Mouse (Mus musculus) left cerebral cortex, adult 9 months (tissue): ENCODE measurements around the gene Epm2aip1.
A peak's percentile ranks its signal among the peaks of the same experiment; 100 is the strongest.

Experiments
- DNase-seq, 2 experiments: peaks; one replicate each; pipeline ENCODE4 v3.0.0; 2022; ENCODE audit warnings: low spot score in 2 of 2

The Epm2aip1 gene

DNA sequence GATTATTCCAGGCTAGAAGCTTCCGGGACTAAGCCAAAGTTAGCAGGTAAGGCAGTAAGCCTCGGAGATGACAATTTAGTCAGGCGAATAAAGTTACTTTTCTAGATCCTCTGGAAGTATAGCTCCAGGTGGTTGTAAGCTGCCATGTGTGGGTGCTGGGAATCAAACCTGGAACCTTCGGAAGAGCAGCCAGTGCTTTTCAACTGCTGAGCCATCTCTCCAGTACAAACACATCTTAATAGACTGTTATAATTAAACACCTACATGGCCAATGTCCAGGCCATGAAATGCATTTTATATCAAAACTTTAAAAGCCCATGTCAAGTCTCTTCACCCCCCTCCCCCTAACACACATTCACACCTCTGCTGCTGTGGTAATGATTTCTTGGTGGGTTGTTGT is 16.2 kb downstream of the Epm2aip1 start:
- no peak for DNase-seq

DNA sequence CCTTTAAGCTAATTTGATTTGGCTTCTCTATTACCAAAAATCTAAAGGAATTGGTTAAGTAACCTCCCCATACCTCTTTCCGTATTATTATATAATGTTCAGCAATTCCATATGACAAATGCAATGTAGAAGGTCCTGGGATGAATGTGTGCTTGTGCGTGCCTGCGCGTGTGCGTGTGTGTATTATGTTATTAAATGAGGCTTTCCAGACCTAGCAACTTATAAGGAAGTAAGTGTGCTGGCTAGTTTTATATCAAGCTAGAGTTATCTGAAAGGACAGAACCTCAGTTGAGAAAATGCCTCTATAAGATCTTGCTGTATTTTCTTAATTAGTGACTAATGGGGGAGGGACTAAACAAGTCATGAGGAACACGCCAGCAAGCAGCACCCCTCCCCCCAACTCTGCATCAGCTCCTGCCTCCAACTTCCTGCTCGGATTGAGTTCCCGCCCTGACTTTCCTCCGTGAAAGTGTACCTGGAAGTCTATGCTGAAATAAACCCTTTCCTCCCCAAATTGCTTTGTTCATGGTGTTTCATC is 17.6 kb downstream of the Epm2aip1 start:
- DNase-seq = no peak

DNA sequence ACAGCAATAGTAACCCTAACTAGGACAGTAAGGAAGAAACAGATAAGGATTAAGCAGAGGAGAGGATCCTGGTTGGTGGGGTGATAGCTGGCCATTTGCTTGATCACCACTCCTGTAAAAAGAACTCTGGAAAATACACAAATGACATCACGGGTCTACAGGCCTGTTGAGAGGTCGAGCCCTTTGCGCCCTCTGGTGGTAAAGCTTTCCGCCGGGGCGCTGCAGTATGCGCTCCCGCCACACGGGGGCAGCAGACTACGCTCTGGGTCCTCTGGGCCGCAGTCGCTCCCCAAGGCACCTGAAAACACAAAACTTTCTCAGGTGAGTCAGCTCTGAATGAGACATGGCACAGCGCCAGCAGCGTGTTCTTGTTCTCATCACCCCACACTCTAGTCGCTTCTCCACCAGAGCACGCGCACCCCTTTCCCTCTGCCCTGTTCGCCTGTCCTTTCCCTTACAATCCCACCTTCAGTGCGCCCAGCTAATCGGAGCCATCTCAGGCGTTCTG is 18.2 kb downstream of the Epm2aip1 start:
- DNase-seq = peak; percentile 83 to 98

DNA sequence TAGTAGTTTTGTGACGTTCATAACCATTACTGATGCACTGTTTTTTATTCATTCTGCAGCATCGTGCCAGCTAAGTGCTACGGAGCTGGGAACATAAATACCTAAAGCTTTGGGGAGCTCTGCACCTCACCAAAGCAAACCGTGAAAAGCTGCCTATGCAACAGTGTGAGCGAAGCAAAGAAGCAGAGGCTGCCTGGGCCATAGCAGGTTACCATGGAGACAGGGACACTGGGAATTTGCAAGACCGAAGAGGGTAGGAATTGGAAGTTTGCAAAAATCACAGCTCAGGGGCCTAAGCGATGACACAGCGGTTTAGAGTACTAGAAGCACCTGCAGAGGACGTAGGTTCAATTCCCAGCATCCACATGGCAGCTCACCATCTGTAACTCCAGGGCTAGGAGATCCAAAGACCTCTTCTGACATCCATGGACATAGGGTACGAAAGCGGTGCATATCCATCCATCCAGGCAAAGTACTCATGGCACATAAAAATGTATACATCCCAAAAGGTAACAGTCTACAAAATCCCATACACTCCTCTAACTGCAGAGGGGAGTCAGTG is 18.9 kb downstream of the Epm2aip1 start:
- DNase-seq = peak in 1 of 2 experiments; percentile 26

DNA sequence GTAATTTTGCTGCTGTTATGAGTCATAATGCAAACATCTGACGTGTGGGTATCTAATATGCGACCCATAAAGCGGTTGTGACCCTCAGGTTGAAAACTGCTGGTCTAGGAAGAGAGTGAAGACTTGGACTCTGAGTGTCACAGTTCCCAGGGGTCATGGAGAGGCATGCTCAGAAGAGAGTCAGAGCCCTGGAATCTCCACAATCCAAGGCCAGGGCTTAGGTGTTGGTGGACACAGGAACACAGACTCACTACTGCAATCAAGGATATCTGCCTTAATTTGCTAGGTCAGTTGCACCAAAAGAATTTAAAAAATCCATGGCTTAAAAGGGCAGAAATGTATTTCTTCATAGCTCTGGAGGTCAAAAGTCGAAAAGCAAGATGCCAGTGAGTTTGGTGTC is 21.5 kb downstream of the Epm2aip1 start:
- no peak for DNase-seq

DNA sequence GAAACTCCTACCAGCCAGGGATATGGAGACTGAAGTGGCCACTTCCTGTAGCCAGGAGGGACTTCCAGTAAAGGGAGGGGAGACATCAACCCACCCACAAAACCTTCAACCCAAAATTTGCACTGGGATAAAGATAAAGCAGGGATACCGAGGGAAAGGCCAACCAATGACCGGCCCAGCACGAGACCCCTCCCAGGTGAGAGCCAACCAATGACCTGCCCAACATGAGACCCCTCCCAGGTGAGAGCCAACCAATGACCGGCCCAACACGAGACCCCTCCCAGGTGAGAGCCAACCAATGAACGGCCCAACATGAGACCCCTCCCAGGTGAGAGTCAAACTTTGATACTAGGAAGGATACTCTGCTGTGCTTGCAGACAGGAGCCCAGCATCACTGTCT is 23.2 kb downstream of the Epm2aip1 start:
- DNase-seq = no peak

DNA sequence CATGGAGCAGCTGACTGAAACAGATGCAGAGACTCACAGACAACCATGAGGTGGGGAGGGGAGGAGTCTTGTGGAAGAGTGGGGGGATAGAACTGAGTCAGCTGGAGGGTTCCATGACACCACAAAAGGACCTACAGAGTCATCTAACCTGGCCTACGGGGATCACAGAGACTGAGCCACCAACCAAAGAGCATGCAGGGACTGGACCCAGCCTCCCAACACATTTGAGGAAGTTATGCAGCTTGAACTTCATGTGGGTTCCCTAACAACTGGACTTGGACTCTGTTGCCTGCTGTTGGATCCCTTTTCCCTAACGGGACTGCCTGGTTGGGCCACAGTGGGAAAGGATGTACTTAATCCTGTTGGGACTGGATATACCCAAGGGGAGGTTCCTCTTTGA is 23.6 kb downstream of the Epm2aip1 start:
- no peak for DNase-seq

DNA sequence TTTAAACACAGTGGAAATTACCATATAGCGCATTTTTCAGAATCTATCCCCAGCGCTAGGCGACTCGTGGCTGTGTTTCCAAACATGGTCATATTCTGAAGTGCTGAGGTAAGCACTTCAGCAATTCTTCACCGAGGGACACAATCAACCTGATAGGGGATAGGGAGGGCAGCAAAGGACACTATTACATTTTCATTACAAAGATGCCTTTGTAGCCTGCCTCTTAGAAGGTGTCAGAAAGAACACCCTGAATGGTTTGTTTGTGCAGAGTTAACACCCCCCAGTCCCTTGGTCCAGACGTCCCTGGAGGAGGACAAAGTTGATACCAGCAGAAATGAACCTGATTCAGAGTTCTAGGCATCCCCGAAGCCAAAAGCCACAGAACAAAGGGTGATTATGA is 24.7 kb downstream of the Epm2aip1 start:
- DNase-seq = no peak

DNA sequence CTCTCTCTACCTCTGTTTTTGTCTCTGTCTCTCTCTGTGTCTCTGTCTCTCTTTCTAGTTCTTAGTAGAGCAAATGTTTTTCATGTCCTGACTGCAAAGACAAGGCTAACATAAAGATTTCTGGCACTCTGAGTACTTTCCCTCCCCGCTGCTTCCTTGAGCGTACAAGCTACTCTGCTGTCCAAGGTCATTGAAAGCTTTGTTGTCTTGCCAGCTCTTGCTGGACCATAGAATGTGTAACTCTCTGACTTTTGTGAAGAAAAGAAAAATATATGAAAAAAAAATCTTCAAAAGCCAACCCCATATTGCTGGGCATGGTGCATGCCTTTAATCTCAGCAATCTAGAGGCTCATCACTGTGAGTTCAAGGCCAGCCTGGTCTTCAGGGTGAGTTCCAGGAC is 26.9 kb downstream of the Epm2aip1 start:
- no peak for DNase-seq

DNA sequence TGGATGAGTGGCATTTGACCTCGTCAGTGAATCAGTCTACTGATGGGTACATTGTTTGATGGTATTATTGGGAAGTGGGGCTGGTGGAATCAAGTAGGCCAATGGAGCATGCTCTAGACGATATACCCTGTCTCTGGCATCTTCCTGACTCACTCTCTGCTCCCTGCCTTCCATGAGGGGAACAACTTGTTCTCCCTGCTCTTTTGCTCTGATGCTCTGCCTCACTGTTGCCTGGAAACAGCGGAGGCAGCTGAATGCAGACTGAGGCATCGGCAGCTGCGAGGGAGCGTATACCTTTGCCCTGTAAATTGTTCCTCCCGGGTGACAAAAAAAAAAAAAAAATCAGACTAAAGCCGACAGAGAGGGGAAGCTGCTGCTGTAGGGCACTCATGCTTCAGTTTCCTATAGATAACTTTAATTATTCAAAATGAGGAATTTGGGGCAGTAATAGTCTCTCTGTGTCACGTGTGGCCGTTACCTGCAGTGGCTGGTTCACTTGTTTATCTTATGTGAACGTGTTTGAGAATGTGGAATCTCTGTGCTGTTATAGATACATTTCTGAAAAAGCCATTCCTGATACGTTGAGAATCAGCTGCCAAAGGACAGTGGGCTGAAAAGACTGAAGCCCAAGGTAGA is 30.6 kb downstream of the Epm2aip1 start:
- DNase-seq = peak in 1 of 2 experiments; percentile 59

DNA sequence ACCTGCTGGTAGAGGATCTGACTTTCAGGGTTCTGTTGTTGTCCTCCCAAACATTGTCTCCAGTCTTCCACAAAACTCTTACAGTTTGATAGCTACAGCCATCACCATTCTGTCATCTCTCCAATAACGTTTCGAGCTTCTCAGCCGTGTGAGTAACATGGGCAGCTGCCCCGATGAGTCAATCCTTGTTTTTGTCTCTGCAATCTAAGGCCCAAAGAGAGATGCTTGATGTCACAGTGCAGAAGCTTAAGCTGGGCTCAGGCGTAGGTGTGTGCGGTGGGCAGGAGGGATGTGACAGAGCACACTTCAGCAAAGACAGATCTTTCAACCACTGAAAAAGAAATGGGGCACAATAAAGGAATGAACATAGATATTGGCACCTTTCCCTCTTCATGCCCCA is 32.3 kb downstream of the Epm2aip1 start:
- peak; percentile 41 to 52 for DNase-seq

DNA sequence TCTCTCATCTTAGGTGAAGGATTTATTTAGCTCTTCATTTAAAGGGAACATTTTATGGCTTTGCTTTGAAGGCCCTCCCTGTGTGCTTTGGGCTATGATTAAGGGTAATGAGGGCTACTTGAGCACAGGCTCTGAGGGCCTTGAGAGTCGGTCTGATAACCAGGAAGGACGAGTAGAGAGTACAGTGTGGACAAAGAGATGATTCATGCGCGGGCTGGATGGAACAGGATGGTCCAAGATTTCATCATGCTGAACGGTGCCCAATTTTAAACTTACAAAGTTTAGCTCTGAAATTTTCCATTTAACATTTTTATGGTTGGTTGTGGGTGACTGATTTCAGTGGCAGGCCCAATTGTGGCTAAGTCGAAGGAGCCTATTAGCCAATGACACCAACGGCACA is 34.4 kb downstream of the Epm2aip1 start:
- DNase-seq = no peak

DNA sequence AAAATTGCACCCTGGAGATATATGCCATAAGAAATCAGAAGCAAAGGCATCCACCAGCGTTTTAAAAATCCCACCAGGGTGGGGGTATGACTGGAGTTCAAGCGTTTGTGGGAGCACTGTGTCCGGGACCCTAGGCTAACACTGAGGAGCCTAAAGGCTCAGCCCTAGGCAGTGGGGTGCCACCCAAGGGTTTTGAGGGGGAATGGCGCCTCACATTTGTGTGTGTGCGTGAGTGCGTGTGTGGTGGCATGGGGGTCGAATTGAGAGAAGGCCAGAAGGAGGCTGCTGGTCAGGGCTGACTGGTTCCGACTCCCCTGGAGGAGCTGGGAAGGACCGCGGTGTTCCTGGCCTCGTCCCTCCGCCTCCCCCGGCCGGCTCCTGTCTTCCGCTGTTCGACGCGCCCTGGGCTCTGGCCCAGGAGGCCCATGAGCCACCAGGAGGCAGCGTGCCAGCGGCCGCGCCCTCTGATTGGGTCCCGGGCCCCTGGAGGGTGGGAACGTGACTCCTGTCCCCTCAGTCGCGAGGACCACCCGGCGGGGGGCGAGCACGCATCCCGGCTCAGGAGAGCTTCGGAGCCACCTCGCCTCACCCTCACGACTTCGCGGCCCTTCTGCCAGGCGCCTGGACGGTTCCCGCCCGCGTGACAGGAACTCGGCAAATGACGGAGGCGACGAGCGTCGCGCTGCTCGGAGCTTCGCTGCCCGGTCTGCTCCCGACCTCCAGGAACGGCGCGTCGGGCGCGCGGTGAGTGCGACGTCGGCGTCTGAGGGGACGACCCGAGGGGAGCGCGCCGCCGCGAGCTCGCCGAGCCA is 39.5 kb downstream of the Epm2aip1 start, which contains the start of gene Trank1:
TSS of gene Trank1 (plus strand) at position 709 of the 812 bp plus-strand sequence.
- DNase-seq = peak in 1 of 2 experiments; percentile 46

DNA sequence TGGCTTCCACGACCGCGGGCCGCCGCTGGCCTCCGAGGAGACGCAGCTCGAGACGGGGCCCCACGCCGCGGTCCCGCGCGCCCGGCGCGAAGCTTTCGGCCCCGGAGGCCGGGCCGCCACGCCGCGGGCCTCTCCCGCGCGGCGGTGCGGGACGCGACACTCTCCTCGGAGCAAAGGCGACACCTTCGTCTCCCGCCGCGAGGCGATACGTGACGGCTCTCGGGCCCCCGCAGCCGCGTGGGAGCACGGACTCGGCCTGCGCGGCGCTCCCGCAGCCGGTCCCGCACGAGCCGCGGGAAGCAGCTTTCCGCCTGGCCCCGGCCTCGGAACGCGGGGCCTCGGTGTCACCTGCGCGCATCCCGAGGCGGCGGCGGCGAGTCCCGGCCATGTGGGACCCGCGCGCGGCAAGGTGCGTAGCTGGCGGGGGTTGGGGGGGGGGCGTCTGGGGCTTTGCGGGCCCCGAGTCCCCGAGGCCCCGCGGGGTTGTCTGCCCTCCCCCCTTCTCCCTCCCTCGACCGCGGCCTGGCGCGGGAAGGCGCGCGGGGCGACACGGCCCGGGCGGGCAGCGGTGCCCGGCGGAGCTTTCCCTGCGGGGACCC is 40.2 kb downstream of the Epm2aip1 start:
- no peak for DNase-seq

DNA sequence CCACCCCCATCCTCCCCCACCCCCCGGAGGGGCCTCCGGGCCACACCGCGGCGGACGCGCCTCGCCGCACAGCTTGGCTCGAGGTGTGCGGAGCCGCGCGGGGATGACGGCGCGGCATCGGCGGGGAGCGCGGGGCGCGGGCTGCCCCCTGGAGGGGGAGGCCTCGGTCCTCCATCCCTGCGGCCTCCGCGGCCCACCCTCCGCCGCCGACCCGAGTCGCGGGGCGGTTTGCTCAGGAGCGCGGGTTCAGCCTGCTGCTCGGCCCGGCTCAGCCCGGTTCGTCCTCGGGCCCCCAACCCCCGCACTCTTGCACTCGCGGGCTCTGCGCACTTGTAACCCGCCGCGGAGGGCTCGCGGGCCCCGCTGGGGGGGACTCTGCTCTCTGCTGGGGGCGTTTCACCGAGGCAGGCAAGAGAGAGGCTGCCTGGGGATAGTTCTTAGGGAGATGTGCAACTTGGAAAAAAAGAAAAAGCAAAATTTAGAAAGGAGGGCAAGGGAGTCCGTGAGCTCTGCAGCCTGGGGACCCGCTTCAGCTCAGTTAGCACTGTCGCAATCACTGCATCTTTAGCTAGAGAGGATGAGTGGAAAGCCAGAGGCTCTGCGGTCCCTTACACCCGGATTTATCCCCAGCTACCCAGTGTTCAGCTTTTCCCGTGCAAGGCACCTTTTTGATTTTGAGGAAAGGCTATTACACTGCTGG is 40.9 kb downstream of the Epm2aip1 start:
- no peak for DNase-seq

DNA sequence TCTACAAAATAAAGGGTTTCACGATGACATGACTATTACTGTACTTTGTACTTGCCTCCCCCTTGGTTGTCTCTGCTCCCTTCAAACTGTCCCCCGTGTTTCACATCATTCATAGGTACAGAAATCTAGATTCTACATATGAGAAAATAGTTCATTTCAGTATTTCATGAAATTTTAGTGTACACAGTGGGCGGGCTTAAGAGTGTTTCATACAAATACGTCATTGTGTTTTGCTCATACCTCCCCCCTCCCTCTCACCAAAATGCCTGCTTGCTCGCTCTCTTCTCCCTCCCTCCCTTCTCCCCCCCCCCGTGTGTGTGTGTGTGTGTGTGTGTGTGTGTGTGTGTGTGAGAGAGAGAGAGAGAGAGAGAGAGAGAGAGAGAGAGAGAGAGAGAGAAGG is 41.6 kb downstream of the Epm2aip1 start:
- DNase-seq = no peak

DNA sequence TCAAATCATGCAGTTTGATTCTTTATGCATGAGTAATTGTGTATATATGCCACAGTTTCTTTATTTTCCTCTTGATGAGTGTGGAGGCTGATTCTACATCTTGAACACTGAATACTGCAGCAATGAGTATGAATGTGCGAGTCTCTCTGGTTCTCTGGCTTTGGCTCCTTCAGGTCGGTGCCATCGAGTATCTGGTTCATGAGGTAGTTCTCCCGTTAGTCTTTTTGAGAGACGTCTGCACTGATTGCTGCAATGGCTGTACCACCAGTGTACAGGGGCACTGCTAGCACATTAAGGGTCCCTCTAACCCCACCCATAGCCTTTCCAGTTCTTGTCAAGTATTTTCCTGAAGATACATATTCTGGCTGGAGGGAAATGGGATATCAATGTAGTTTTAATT is 42.1 kb downstream of the Epm2aip1 start:
- no peak for DNase-seq

DNA sequence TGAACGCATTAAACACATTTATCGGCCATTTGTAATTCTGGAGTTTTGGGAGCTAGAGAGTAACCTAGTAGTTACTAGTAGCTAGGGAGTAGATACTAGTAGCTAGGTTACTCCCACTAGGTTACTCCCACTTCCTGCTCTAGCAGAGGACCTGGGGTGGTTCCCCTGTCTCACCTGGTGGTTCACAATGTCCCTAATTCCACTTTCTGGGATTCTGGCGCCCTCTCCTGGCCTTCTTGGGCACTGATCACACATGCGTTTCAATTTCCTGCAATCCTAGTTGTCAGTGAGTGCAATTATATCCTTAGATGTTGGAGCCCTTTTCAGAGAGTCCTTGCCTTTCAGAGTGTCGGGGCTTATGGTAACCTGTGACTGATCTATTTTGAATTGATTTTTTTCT is 42.5 kb downstream of the Epm2aip1 start:
- peak in 1 of 2 experiments; percentile 75 for DNase-seq

DNA sequence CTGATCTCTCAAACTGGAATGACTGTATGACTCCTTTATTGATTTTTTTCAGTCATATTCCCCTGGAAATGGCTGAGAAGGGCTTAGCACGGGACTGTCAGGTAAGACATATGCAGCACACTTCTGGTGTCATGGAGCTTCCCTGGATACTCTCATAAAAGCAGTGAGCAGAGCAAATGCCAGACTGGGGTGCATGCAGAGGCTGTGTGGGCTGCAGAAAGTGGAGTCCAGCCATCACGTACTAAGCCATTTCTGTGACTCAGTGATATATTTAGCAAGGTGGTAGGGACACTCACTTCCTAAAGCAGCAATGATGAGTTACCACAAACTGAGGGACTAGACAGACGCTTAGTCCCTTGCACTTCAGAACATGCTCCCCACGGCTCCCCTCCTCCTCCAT is 49.2 kb downstream of the Epm2aip1 start:
- DNase-seq = peak in 1 of 2 experiments; percentile 55

DNA sequence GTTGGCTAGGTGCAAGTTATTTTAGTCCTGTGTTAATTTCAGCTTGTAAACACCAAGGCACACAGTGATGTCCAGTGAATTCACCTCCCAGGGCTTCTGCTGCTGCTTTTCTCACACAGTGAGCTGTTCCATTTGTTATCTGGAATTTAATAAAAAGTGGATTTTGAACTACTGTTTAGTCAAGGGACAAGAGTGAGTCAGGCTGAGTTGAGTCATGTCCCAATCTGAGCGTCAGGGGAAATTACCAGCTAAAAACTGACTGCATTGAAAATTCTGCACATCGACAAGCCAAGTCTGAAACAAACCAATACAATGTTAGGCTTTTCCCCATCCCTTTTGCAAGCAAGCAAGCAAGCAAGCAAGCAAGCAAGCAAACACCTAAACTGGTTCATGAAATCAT is 53.2 kb downstream of the Epm2aip1 start:
- peak in 1 of 2 experiments; percentile 39 for DNase-seq
